In genomic region chr6:34354354-34355348, GRCm38 (mm10) we compare ENCODE assay signal across 8 mouse cellular contexts. TPM values are rescaled to one million over a fixed set of nuclear protein-coding genes. Genes with fewer than 3 reads are reported as not detected.
DNase-seq lines count a peak whose midpoint lies in the region; ATAC-seq and TF ChIP-seq lines count a peak whose summit lies in the region.

No protein-coding gene starts in this region.

- peak overlapping the region; percentile 15; the same call in 1 of the 2 replicates for H3K4me3 ChIP-seq in intestine, embryonic 14.5 days (ENCODE audit: low read depth, low read length)
- no peak overlapping the region for H3K4me3 ChIP-seq in intestine, embryonic 16.5 days (ENCODE audit: low read length)
- H3K4me3 ChIP-seq in embryonic facial prominence, embryonic 11.5 days (ENCODE audit: low read depth, low read length) = peak overlapping the region; percentile 18; the same call in 1 of the 2 replicates
- H3K4me3 ChIP-seq in midbrain, embryonic 12.5 days = peak overlapping the region; percentile 27
- no peak overlapping the region for H3K4me3 ChIP-seq in layer of hippocampus, adult 2 months

- no peaks in the 10 kb centered on the region for H3K27me3 ChIP-seq in intestine, embryonic 14.5 days (replicated peaks; ENCODE audit: control insufficient read depth, insufficient read depth, low read length)
- no peaks in the 10 kb centered on the region for H3K27me3 ChIP-seq in intestine, embryonic 16.5 days (replicated peaks; ENCODE audit: control insufficient read depth, insufficient read depth, low read length)
- H3K27me3 ChIP-seq in embryonic facial prominence, embryonic 11.5 days (ENCODE audit: control insufficient read depth, insufficient read depth, low read length) = no peaks in the 10 kb centered on the region
- H3K27me3 ChIP-seq in midbrain, embryonic 12.5 days = no peaks in the 10 kb centered on the region

- DNase-seq in intestine, embryonic 14.5 days (ENCODE audit: low spot score) = no peak
- peak; percentile 29 for DNase-seq in embryonic facial prominence, embryonic 11.5 days (ENCODE audit: low spot score)
- DNase-seq in heart, postnatal 10 days = peak; percentile 12 to 26
- DNase-seq in urinary bladder, postnatal 14 days (ENCODE audit: low spot score) = no peak
- DNase-seq in spleen, postnatal 36 days (ENCODE audit: low spot score in 2 of 2) = no peak
- DNase-seq in layer of hippocampus, adult 2 months (ENCODE audit: low spot score in 2 of 2) = no peak

- H3K9me3 ChIP-seq in intestine, embryonic 14.5 days (ENCODE audit: control insufficient read depth, low read length) = no peaks in the 10 kb centered on the region
- H3K9me3 ChIP-seq in intestine, embryonic 16.5 days (ENCODE audit: control insufficient read depth, low read length) = no peaks in the 10 kb centered on the region
- H3K9me3 ChIP-seq in embryonic facial prominence, embryonic 11.5 days (replicated peaks; ENCODE audit: control insufficient read depth, low read length) = no peaks in the 10 kb centered on the region
- no peaks in the 10 kb centered on the region for H3K9me3 ChIP-seq in midbrain, embryonic 12.5 days

- no peak overlapping the region for H3K9ac ChIP-seq in intestine, embryonic 14.5 days (ENCODE audit: low read length)
- no peak overlapping the region for H3K9ac ChIP-seq in intestine, embryonic 16.5 days (ENCODE audit: low read depth, low read length)
- no peak overlapping the region for H3K9ac ChIP-seq in embryonic facial prominence, embryonic 11.5 days (replicated peaks; ENCODE audit: low read length)
- H3K9ac ChIP-seq in midbrain, embryonic 12.5 days (replicated peaks) = no peak overlapping the region

- no peak overlapping the region for H3K27ac ChIP-seq in intestine, embryonic 14.5 days (ENCODE audit: low read depth)
- H3K27ac ChIP-seq in intestine, embryonic 16.5 days (ENCODE audit: low read length) = no peak overlapping the region; the same call in 1 of the 2 replicates
- H3K27ac ChIP-seq in embryonic facial prominence, embryonic 11.5 days (replicated peaks; ENCODE audit: low read depth, low read length) = no peak overlapping the region
- H3K27ac ChIP-seq in midbrain, embryonic 12.5 days (replicated peaks) = no peak overlapping the region
- no peak overlapping the region for H3K27ac ChIP-seq in layer of hippocampus, adult 2 months

- no peaks in the 10 kb centered on the region for H3K36me3 ChIP-seq in intestine, embryonic 14.5 days (ENCODE audit: control insufficient read depth, insufficient read depth, low read length)
- no peaks in the 10 kb centered on the region for H3K36me3 ChIP-seq in intestine, embryonic 16.5 days (ENCODE audit: control insufficient read depth, insufficient read depth, low read length)
- no peaks in the 10 kb centered on the region for H3K36me3 ChIP-seq in embryonic facial prominence, embryonic 11.5 days (replicated peaks; ENCODE audit: control insufficient read depth, insufficient read depth, low read depth, low read length)
- no peaks in the 10 kb centered on the region for H3K36me3 ChIP-seq in midbrain, embryonic 12.5 days

- intact Hi-C loops in heart, postnatal 10 days (cut with DNase I) = loop anchor here (10.0 kb wide), 1 partner anchor 400 kb away; no protein-coding TSS in a partner anchor

- no peak for TF ChIP-seq CTCF in layer of hippocampus, adult 2 months (conservative IDR thresholded peaks at IDR 0.05)

- no peak for ATAC-seq in intestine, embryonic 14.5 days (replicated peaks; ENCODE audit: low FRiP score, low TSS enrichment, low read depth)
- ATAC-seq in intestine, embryonic 16.5 days = no peak
- no peak for ATAC-seq in embryonic facial prominence, embryonic 11.5 days (replicated peaks; ENCODE audit: insufficient number of reproducible peaks, low FRiP score, low TSS enrichment, low read depth)
- no peak for ATAC-seq in midbrain, embryonic 12.5 days (ENCODE audit: low FRiP score, low read depth)

- peak overlapping the region; percentile 50 for H3K4me2 ChIP-seq in intestine, embryonic 14.5 days (ENCODE audit: low read length)
- H3K4me2 ChIP-seq in intestine, embryonic 16.5 days (ENCODE audit: low read depth, low read length) = no peak overlapping the region
- peak overlapping the region; percentile 37 for H3K4me2 ChIP-seq in embryonic facial prominence, embryonic 11.5 days (ENCODE audit: low read depth, low read length)
- peak overlapping the region; percentile 51 for H3K4me2 ChIP-seq in midbrain, embryonic 12.5 days (replicated peaks)

- 58% methylated on average over 8 of the region's 8 CpGs for WGBS in intestine, embryonic 14.5 days
- 64% methylated on average over 8 of the region's 8 CpGs for WGBS in intestine, embryonic 16.5 days
- WGBS in embryonic facial prominence, embryonic 11.5 days = 70% methylated on average over 8 of the region's 8 CpGs
- 76% methylated on average over 8 of the region's 8 CpGs for WGBS in midbrain, embryonic 12.5 days

- 0 out of 2 replicates have a peak, but pooled peaks cover 8% of the 10 kb centered on the region for H3K4me1 ChIP-seq in intestine, embryonic 14.5 days (replicated peaks; ENCODE audit: control insufficient read depth, insufficient read depth, low read length)
- H3K4me1 ChIP-seq in intestine, embryonic 16.5 days (ENCODE audit: control insufficient read depth, insufficient read depth, low read length) = peaks cover 7% of the 10 kb centered on the region; the same call in 1 of the 2 replicates
- H3K4me1 ChIP-seq in embryonic facial prominence, embryonic 11.5 days (ENCODE audit: control insufficient read depth, insufficient read depth, low read length) = no peaks in the 10 kb centered on the region
- peaks cover 10% of the 10 kb centered on the region; the same call in 1 of the 2 replicates for H3K4me1 ChIP-seq in midbrain, embryonic 12.5 days

RNA-seq across cellular contexts. Expression of gene Akr1b8, which starts 0.7 kb away (rescaled TPM):
- polyA plus RNA-seq in intestine, embryonic 14.5 days (2014; fragmentation: Nextera tagmentation; extraction: Ambion mirVana) = 6.2 and 6.6 TPM in 2 replicates
- polyA plus RNA-seq in intestine, embryonic 16.5 days (2015; fragmentation: Nextera tagmentation; extraction: Ambion mirVana) = 3.3 and 4.8 TPM in 2 replicates
- 20.5 and 21.4 TPM in 2 replicates for polyA plus RNA-seq in embryonic facial prominence, embryonic 11.5 days (2014; fragmentation: Nextera tagmentation; extraction: Ambion mirVana)
- 1 to 10 TPM; 7.3 to 7.6 TPM for total RNA-seq in heart, postnatal 10 days (2021)
- 15.7 and 18.3 TPM in 2 replicates for polyA plus RNA-seq in midbrain, embryonic 12.5 days (2016; fragmentation: Nextera tagmentation; extraction: Ambion mirVana)
- total RNA-seq in layer of hippocampus, adult 2 months (2021) = under 1 TPM; 0.44 to 0.82 TPM

RNA-seq across cellular contexts. Expression of gene Akr1b10, which starts 29.4 kb away (rescaled TPM):
- 17.0 and 17.6 TPM in 2 replicates for polyA plus RNA-seq in intestine, embryonic 14.5 days (2014; fragmentation: Nextera tagmentation; extraction: Ambion mirVana)
- polyA plus RNA-seq in intestine, embryonic 16.5 days (2015; fragmentation: Nextera tagmentation; extraction: Ambion mirVana) = 13.9 and 16.0 TPM in 2 replicates
- polyA plus RNA-seq in embryonic facial prominence, embryonic 11.5 days (2014; fragmentation: Nextera tagmentation; extraction: Ambion mirVana) = 16.4 and 16.9 TPM in 2 replicates
- 10 to 100 TPM; 61.2 to 68.5 TPM for total RNA-seq in heart, postnatal 10 days (2021)
- polyA plus RNA-seq in midbrain, embryonic 12.5 days (2016; fragmentation: Nextera tagmentation; extraction: Ambion mirVana) = 10.1 and 12.1 TPM in 2 replicates
- total RNA-seq in layer of hippocampus, adult 2 months (2021) = 10 to 100 TPM; 26.7 to 26.9 TPM

RNA-seq across cellular contexts. Expression of gene Akr1b3, which starts 37.4 kb away (rescaled TPM):
- 160 and 170 TPM in 2 replicates for polyA plus RNA-seq in intestine, embryonic 14.5 days (2014; fragmentation: Nextera tagmentation; extraction: Ambion mirVana)
- polyA plus RNA-seq in intestine, embryonic 16.5 days (2015; fragmentation: Nextera tagmentation; extraction: Ambion mirVana) = 110 and 125 TPM in 2 replicates
- 208 and 220 TPM in 2 replicates for polyA plus RNA-seq in embryonic facial prominence, embryonic 11.5 days (2014; fragmentation: Nextera tagmentation; extraction: Ambion mirVana)
- 100 to 1,000 TPM; 196 to 211 TPM for total RNA-seq in heart, postnatal 10 days (2021)
- polyA plus RNA-seq in midbrain, embryonic 12.5 days (2016; fragmentation: Nextera tagmentation; extraction: Ambion mirVana) = 155 and 173 TPM in 2 replicates
- 10 to 100 TPM; 42.1 to 46.3 TPM for total RNA-seq in layer of hippocampus, adult 2 months (2021)

RNA-seq across cellular contexts. Expression of gene Akr1b7, which starts 57.5 kb away (rescaled TPM):
- 0.23 TPM in 1 of 2 replicates, not detected in the other for polyA plus RNA-seq in intestine, embryonic 14.5 days (2014; fragmentation: Nextera tagmentation; extraction: Ambion mirVana)
- polyA plus RNA-seq in intestine, embryonic 16.5 days (2015; fragmentation: Nextera tagmentation; extraction: Ambion mirVana) = 0.70 and 39.6 TPM in 2 replicates
- not detected in 2 replicates for polyA plus RNA-seq in embryonic facial prominence, embryonic 11.5 days (2014; fragmentation: Nextera tagmentation; extraction: Ambion mirVana)
- total RNA-seq in heart, postnatal 10 days (2021) = not detected
- polyA plus RNA-seq in midbrain, embryonic 12.5 days (2016; fragmentation: Nextera tagmentation; extraction: Ambion mirVana) = not detected in 2 replicates
- not detected for total RNA-seq in layer of hippocampus, adult 2 months (2021)

Comparison
In these comparisons a context has a peak if more than half of its experiments do, and no peak if none do; other contexts are left out.
1. H3K4me3 ChIP-seq: peak in intestine, embryonic 14.5 days (single experiment), embryonic facial prominence, embryonic 11.5 days (single experiment) and midbrain, embryonic 12.5 days (single experiment); none in intestine, embryonic 16.5 days (single experiment) and layer of hippocampus, adult 2 months (single experiment).
2. DNase-seq: peak in embryonic facial prominence, embryonic 11.5 days (single experiment) and heart, postnatal 10 days (2 of 2); none in intestine, embryonic 14.5 days (single experiment), urinary bladder, postnatal 14 days (single experiment), spleen, postnatal 36 days (0 of 2) and layer of hippocampus, adult 2 months (0 of 2).